Mouse (Mus musculus) forebrain, postnatal 0 days (tissue): ENCODE results near the gene Cdca4. TPM values are rescaled to one million over a fixed set of nuclear protein-coding genes. Genes with fewer than 3 reads are reported as not detected.

Experiments
- ATAC-seq: fragments of 200-750 bp; cut with Nextera tagmentation; 2 replicates; pipeline ENCODE4 v1.8.0; 2017; ENCODE audit warnings: mild to moderate bottlenecking, moderate library complexity
- DNase-seq: peaks from one replicate; pipeline ENCODE4 v3.0.0-alpha.2; 2015
- H3K27ac ChIP-seq: fragments of 300-500 bp; sonication (generic); 2 replicates; pipeline ENCODE4 v1.5.1; 2014; ENCODE audit warnings: low read depth, mild to moderate bottlenecking, antibody characterized with exemption, low read length, moderate library complexity, mixed read lengths
- H3K27me3 ChIP-seq: fragments of 300-500 bp; sonication (generic); 2 replicates; pipeline ENCODE4 v1.6.1; 2014; ENCODE audit warnings: mild to moderate bottlenecking, low read length, mixed read lengths; ENCODE audit not compliant: insufficient read depth
- H3K36me3 ChIP-seq: fragments of 300-500 bp; sonication (generic); 2 replicates; pipeline ENCODE4 v1.6.1; 2014; ENCODE audit warnings: mild to moderate bottlenecking, moderate library complexity; ENCODE audit not compliant: insufficient read depth
- H3K4me1 ChIP-seq: fragments of 300-500 bp; sonication (generic); 2 replicates; pipeline ENCODE4 v1.6.1; 2014; ENCODE audit warnings: antibody characterized with exemption; ENCODE audit not compliant: insufficient read depth
- H3K4me2 ChIP-seq: fragments of 300-500 bp; sonication (generic); 2 replicates; pipeline ENCODE4 v1.6.1; 2014; ENCODE audit warnings: low read depth, mild to moderate bottlenecking, moderate library complexity
- H3K4me3 ChIP-seq: fragments of 300-500 bp; sonication (generic); 2 replicates; pipeline ENCODE4 v1.5.1; 2014; ENCODE audit warnings: low read depth, low read length, mixed read lengths
- H3K9ac ChIP-seq: fragments of 300-500 bp; sonication (generic); 2 replicates; pipeline ENCODE4 v1.6.1; 2014; ENCODE audit warnings: mild to moderate bottlenecking
- H3K9me3 ChIP-seq: fragments of 300-500 bp; sonication (generic); 2 replicates; pipeline ENCODE4 v1.6.1; 2016; ENCODE audit warnings: low read length
- CTCF ChIP-seq: sonication (generic); IDR thresholded peaks from 2 replicates; pipeline ENCODE4 v1.5.1; 2016; ENCODE audit warnings: antibody characterized with exemption, control low read depth, low read depth
- WGBS: fragments of 180-500 bp; shearing (Covaris S2); extraction: QIAGEN DNeasy Blood & Tissue Kit; methylation state at CpG from one replicate; pipeline ENCODE4 v1.1.7; 2014; 5-methylcytosine and 5-hydroxymethylcytosine counted together
- polyA plus RNA-seq: library from polyadenylated mRNA; unstranded; fragments of >200 nt; fragmentation: Nextera tagmentation; extraction: Ambion mirVana; gene quantifications from 2 replicates; pipeline ENCODE4 v1.2.1, GENCODE M21; 2015
- total RNA-seq: library from RNA; depleted of rRNA; stranded (reverse); fragments of >200 nt; gene quantifications from 2 replicates; pipeline ENCODE4 v1.2.3, GENCODE M21; 2014

Cdca4 gene
- total and polyA plus RNA-seq, 2 experiments from 2014 or later = 29.7 to 31.3 TPM

GRCm38 (mm10) chr12:112833527-112833926 is 4.3 kb upstream of the Cdca4 start:
- TF ChIP-seq CTCF = no peak
- Histone ChIP-seq H3K27me3 (no peaks in the 10 kb centered on the region), H3K4me1 (no peaks in the 10 kb centered on the region), H3K36me3 (no peaks in the 10 kb centered on the region), H3K9me3 (no peaks in the 10 kb centered on the region), H3K9ac (no peak overlapping the region), H3K4me2 (no peak overlapping the region), H3K4me3 (no peak overlapping the region), H3K27ac (no peak overlapping the region)
- WGBS = 94% methylated on average over 6 of the region's 6 CpGs
- DNase-seq (no peak), ATAC-seq (no peak)

- ATAC-seq (no peak), DNase-seq (no peak)
- no peak overlapping the region for H3K4me3 ChIP-seq
- H3K27me3 ChIP-seq = no peaks in the 10 kb centered on the region
- no peak for TF ChIP-seq CTCF
- H3K36me3 ChIP-seq = peaks cover under 1% of the 10 kb centered on the region; the same call in 1 of the 2 replicates
- peaks cover 6% of the 10 kb centered on the region; the same call in 1 of the 2 replicates for H3K4me1 ChIP-seq
- no peak overlapping the region for H3K4me2 ChIP-seq
- H3K9me3 ChIP-seq = no peaks in the 10 kb centered on the region
- H3K27ac ChIP-seq = no peak overlapping the region
- 98% methylated on average over 5 of the region's 5 CpGs for WGBS
- H3K9ac ChIP-seq = no peak overlapping the region
Observed at GRCm38 (mm10) chr12:112832411-112832810, 3.2 kb upstream of the Cdca4 start.

GRCm38 (mm10) chr12:112830570-112830969 is 1.3 kb upstream of the Cdca4 start:
- ATAC-seq = no peak
- 93% methylated on average over 3 of the region's 3 CpGs for WGBS

GRCm38 (mm10) chr12:112830141-112830540 is 918 bp upstream of the Cdca4 start:
- Histone ChIP-seq H3K27ac (peak overlapping the region; percentile 80), H3K27me3 (no peaks in the 10 kb centered on the region), H3K9ac (peak overlapping the region; percentile 71), H3K4me1 (peaks cover 13% of the 10 kb centered on the region), H3K9me3 (no peaks in the 10 kb centered on the region), H3K4me3 (peak overlapping the region; percentile 93), H3K4me2 (peak overlapping the region; percentile 71), H3K36me3 (peaks cover 11% of the 10 kb centered on the region)
- 20% methylated on average over 2 of the region's 2 CpGs for WGBS
- TF ChIP-seq CTCF = no peak
- DNase-seq = no peak
- ATAC-seq = no peak

More at GRCm38 (mm10) chr12:112830570-112830969, 1.3 kb upstream of the Cdca4 start:
- peak overlapping the region; percentile 71 for H3K9ac ChIP-seq
- peaks cover 12% of the 10 kb centered on the region for H3K4me1 ChIP-seq
- H3K9me3 ChIP-seq = no peaks in the 10 kb centered on the region
- no peak for DNase-seq
- H3K27ac ChIP-seq = no peak overlapping the region
- no peaks in the 10 kb centered on the region for H3K27me3 ChIP-seq
- TF ChIP-seq CTCF = no peak
- peak overlapping the region; percentile 71 for H3K4me2 ChIP-seq
- H3K4me3 ChIP-seq = peak overlapping the region; percentile 93
- H3K36me3 ChIP-seq = peaks cover 11% of the 10 kb centered on the region

- H3K9ac ChIP-seq = peak overlapping the region; percentile 96
- peaks cover 13% of the 10 kb centered on the region for H3K4me1 ChIP-seq
- no peaks in the 10 kb centered on the region for H3K27me3 ChIP-seq
- H3K27ac ChIP-seq = peak overlapping the region; percentile 89
- TF ChIP-seq CTCF = no peak
- peak overlapping the region; percentile 76 for H3K4me2 ChIP-seq
- ATAC-seq = peak; percentile 73
- H3K4me3 ChIP-seq = peak overlapping the region; percentile 93
- no peaks in the 10 kb centered on the region for H3K9me3 ChIP-seq
- 4% methylated on average over 49 of the region's 51 CpGs for WGBS
- peaks cover 11% of the 10 kb centered on the region for H3K36me3 ChIP-seq
- DNase-seq = no peak
Observed at GRCm38 (mm10) chr12:112828501-112829243, 551 bp downstream of the Cdca4 start.

- Histone ChIP-seq H3K4me2 (no peak overlapping the region), H3K27me3 (no peaks in the 10 kb centered on the region), H3K36me3 (peaks cover 21% of the 10 kb centered on the region), H3K4me1 (peaks cover 13% of the 10 kb centered on the region), H3K27ac (0 out of 2 replicates have a peak overlapping the region, but pooled peaks have one; percentile 35), H3K4me3 (no peak overlapping the region), H3K9ac (peak overlapping the region; percentile 10; the same call in 1 of the 2 replicates), H3K9me3 (no peaks in the 10 kb centered on the region)
- DNase-seq = no peak
- 73% methylated on average over 5 of the region's 5 CpGs for WGBS
- ATAC-seq = no peak
- TF ChIP-seq CTCF = no peak
Observed at GRCm38 (mm10) chr12:112825901-112826300, 3.3 kb downstream of the Cdca4 start.

- ATAC-seq (no peak), DNase-seq (no peak)
- TF ChIP-seq CTCF = no peak
- Histone ChIP-seq H3K4me2 (no peak overlapping the region), H3K27ac (no peak overlapping the region), H3K4me1 (peaks cover 13% of the 10 kb centered on the region), H3K36me3 (peaks cover 46% of the 10 kb centered on the region), H3K9me3 (no peaks in the 10 kb centered on the region), H3K9ac (no peak overlapping the region), H3K27me3 (no peaks in the 10 kb centered on the region), H3K4me3 (no peak overlapping the region)
- WGBS = 61% methylated on average over 4 of the region's 4 CpGs
Observed at GRCm38 (mm10) chr12:112823221-112823620, 6.0 kb downstream of the Cdca4 start.
